Mouse (Mus musculus): ENCODE results near the gene Cxcl9. TPM values are rescaled to one million over a fixed set of nuclear protein-coding genes. Genes with fewer than 3 reads are reported as not detected.

The Cxcl9 gene
- total RNA-seq, 2 experiments from 2014 or later: not detected

DNA sequence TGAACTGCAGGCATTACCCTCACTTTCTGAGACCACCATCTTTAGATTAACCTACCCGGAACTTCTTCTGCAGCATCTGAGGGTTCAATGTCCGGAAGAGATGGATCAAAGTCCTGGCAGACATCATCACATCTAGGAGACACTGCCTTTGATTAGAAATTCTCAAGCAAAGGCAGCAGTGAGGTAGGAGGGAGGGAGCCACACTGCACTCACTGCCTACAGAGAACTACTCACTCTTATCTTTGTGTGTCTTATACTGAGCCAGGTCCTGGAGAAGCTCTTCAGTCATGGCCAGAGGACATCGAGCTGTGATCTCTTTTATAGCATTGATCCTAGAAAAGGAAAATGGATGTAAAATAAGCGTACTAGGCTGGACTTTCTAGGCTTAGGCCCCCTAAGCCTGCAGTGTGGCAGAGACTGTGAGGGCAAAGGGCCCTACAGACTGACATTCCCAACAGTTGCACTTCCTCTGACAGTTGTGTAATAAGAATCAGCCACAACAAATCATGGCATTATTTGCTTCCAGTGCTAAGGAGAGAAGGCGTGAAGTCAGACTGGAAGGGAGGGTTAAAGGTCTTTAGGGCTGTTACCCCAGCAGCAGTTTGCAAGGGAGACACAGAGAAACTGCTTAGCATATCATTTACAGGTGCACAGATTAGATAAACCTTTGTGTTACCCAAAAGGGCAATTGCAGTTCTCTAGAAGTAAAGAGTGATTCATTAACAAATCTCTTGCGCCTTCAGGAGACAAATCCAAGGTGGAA lies 36.0 kb downstream of the Cxcl9 start:
- no peak for ATAC-seq (replicated peaks; ENCODE audit: low FRiP score, poor library complexity, severe bottlenecking)

DNA sequence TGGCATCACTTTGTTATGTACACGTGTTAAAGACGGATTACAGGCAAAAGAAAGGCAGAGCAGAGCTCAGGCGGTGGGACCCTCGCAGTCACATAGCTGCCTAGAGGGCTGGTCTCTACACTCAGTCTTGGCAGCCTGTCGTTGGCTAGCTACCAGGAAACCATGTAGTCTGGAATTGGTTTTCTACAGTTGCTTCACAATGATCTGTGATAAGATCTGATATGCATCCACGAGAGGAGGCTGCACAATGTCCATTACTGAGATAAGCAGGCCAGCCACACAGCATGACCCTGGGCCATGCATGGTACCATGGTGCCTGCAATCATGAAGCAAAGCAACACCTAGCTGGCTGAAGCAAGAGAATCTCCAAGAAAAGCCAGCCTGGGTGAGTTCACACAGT lies 40.0 kb downstream of the Cxcl9 start:
- ATAC-seq (replicated peaks; ENCODE audit: low FRiP score, poor library complexity, severe bottlenecking): no peak

DNA sequence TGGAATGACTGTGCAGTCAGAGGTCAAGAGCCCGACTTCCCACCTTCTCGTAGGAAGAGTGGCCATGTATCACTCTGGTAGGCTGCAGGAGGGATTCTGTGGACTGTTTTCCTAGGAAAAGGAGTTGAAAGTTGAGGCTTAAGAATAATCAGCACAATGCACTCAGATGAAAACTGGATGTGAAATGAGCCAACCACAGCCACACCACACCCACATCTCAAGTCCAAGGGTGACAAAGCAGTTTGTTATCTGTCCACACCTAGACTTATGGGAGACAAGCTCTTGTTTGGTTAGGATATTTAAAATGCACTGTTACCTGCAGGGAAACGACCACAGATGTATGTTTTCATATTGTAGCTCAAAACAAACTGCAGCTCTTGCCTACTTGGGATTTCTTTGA lies 44.8 kb downstream of the Cxcl9 start:
- ATAC-seq (replicated peaks; ENCODE audit: low FRiP score, poor library complexity, severe bottlenecking): 0 out of 2 replicates have a peak, but pooled peaks have one; percentile 68

DNA sequence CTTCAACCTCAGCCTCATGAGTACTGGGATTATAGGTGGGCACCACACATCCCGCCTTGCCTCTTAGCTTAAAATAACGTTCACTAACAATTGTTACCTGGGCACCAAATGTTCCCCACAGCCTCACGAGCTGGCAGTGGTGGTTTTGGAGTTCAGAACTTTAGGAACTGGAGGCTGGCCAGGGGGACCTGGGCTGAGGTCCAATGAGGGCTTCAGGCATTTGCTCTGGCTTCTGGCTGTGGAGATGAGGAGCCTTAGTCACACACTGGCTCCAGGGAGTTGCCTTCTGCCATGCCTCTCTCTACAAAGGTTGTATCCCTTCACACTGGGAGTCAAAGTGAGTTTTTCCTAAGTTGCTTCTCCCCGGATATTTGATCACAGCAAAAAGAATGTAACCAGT lies 45.3 kb downstream of the Cxcl9 start:
- ATAC-seq (replicated peaks; ENCODE audit: low FRiP score, poor library complexity, severe bottlenecking): no peak

DNA sequence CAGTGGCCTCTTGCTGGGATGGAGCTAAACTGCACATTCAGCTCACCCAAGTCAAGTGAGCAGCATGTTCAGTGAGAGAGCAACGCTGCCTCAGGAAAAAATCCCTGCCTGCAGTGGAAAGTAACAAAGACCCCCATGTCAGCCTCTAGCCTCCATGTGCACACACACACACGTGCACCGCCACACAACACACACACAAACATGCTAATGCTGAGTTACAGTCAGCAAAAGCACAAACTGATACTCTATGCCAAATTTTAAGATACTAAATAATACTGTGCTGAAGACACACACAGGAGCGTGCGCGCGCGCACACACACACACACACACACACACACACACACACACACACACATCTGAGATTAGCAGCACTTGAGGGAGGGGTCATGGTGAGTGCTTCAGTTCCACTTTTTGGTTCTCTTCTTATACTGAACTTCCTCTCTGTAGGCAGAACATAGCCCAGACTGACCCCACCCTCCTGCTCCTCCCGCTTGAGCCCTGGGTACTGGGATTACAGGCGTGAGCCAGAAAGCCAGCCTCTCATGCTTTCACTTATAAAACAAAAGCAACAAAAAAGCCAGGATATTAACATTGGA lies 48.8 kb downstream of the Cxcl9 start:
- ATAC-seq (replicated peaks; ENCODE audit: low FRiP score, poor library complexity, severe bottlenecking): no peak

DNA sequence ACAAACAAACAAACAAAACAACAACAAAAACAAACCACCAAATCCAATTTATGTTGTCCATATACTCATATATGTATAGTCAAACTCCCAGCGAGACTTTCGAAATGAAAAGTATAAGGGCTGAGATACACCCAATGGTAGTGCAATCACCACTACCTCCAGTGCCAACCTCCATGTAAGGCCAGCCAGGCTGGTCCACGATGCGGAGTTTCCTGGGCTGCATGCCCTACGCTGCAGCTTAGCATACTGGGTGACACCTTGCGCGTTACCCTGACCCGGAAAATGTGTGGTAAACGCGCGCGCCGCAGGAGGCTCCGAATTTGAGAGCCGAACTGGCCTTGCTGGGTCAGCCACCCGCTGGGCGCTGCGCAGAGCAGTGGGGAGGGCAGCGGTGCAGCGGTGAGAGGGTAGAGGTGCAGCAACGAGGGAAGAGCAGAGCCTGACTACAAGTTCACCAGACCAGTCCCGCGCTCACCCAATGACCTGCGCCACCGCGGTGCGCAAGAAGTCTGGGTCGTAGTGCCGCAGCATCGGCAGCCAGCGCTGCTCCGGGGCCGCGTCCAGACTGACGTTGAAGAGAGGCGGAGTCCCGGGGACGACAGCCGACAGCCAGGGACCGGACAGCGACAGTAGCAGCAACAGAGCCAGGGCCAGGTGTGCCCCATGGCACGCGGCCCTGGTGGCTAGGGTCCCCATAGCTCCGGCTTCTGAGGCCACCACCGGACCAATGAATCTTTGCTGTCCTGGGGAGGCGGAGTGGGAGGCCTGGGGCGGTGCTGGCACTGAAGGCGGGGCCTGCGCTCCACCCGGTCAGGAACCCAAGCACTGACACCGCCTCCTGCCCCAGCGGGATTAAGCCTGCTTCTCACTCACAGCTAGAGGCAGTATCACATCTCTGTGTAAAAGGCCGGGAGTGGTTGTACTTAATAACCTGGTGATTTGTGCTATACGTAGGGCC lies 50.2 kb downstream of the Cxcl9 start, which contains the start of gene Naaa:
Naaa (minus strand) TSS at position 734 of the 958 bp plus-strand sequence.
- peak; percentile 93 for ATAC-seq (replicated peaks; ENCODE audit: low FRiP score, poor library complexity, severe bottlenecking)

Other genes with a start within 250 kb of the Cxcl9 start
- gene G3bp2, start 244.4 kb downstream of the Cxcl9 start, total RNA-seq (2015; ENCODE audit: low replicate concordance): 33.2 and 33.8 TPM in 2 replicates
- gene G3bp2, start 244.4 kb downstream of the Cxcl9 start, total RNA-seq (2017; ENCODE audit: low replicate concordance): 35.0 and 43.8 TPM in 2 replicates
- 19.8 and 29.9 TPM in 2 replicates for gene Uso1, start 190.1 kb downstream of the Cxcl9 start, total RNA-seq (2015; ENCODE audit: low replicate concordance)
- gene Uso1, start 190.1 kb downstream of the Cxcl9 start, total RNA-seq (2017; ENCODE audit: low replicate concordance): 20.4 and 34.8 TPM in 2 replicates
- not detected in 2 replicates for gene U90926, start 112.7 kb downstream of the Cxcl9 start, total RNA-seq (2015; ENCODE audit: low replicate concordance)
- not detected in 2 replicates for gene U90926, start 112.7 kb downstream of the Cxcl9 start, total RNA-seq (2017; ENCODE audit: low replicate concordance)
- gene Ppef2, start 71.8 kb downstream of the Cxcl9 start, total RNA-seq (2015; ENCODE audit: low replicate concordance): not detected in 2 replicates
- not detected in 2 replicates for gene Ppef2, start 71.8 kb downstream of the Cxcl9 start, total RNA-seq (2017; ENCODE audit: low replicate concordance)
- gene Naaa, start 49.9 kb downstream of the Cxcl9 start, total RNA-seq (2015; ENCODE audit: low replicate concordance): 10.6 and 27.2 TPM in 2 replicates
- gene Naaa, start 49.9 kb downstream of the Cxcl9 start, total RNA-seq (2017; ENCODE audit: low replicate concordance): 9.8 and 10.4 TPM in 2 replicates
- gene Sdad1, start 17.6 kb downstream of the Cxcl9 start, total RNA-seq (2015; ENCODE audit: low replicate concordance): 4.4 and 21.1 TPM in 2 replicates
- 9.9 and 11.8 TPM in 2 replicates for gene Sdad1, start 17.6 kb downstream of the Cxcl9 start, total RNA-seq (2017; ENCODE audit: low replicate concordance)
- gene Art3, start 3.7 kb upstream of the Cxcl9 start, total RNA-seq (2015; ENCODE audit: low replicate concordance): 8.1 TPM in 1 of 2 replicates, not detected in the other
- gene Art3, start 3.7 kb upstream of the Cxcl9 start, total RNA-seq (2017; ENCODE audit: low replicate concordance): not detected in 2 replicates
- gene Cxcl10, start 20.8 kb upstream of the Cxcl9 start, total RNA-seq (2015; ENCODE audit: low replicate concordance): 3.3 and 5.4 TPM in 2 replicates
- 0.26 and 2.9 TPM in 2 replicates for gene Cxcl10, start 20.8 kb upstream of the Cxcl9 start, total RNA-seq (2017; ENCODE audit: low replicate concordance)
- 27.3 and 28.4 TPM in 2 replicates for gene Nup54, start 107.1 kb upstream of the Cxcl9 start, total RNA-seq (2015; ENCODE audit: low replicate concordance)
- 16.9 and 35.0 TPM in 2 replicates for gene Nup54, start 107.1 kb upstream of the Cxcl9 start, total RNA-seq (2017; ENCODE audit: low replicate concordance)
- gene Scarb2, start 178.8 kb upstream of the Cxcl9 start, total RNA-seq (2015; ENCODE audit: low replicate concordance): 7.9 and 10.7 TPM in 2 replicates
- 12.0 and 15.9 TPM in 2 replicates for gene Scarb2, start 178.8 kb upstream of the Cxcl9 start, total RNA-seq (2017; ENCODE audit: low replicate concordance)
- gene Fam47e, start 227.0 kb upstream of the Cxcl9 start, total RNA-seq (2015; ENCODE audit: low replicate concordance): not detected in 2 replicates
- not detected in 2 replicates for gene Fam47e, start 227.0 kb upstream of the Cxcl9 start, total RNA-seq (2017; ENCODE audit: low replicate concordance)